In genomic region chr7:27526039-27526827, GRCm38 (mm10) we compare ENCODE assay signal across 1 mouse cellular context.
TF ChIP-seq lines count a peak whose summit lies in the region.

No protein-coding gene starts in this region.

TF ChIP-seq in myocyte, 11 proteins besides CTCF, POLR2A, EP300 and RAD21:
- TF ChIP-seq USF1 (IDR thresholded peaks at IDR 0.05; ENCODE audit: low read depth) (no peak), REST (IDR thresholded peaks at IDR 0.05; ENCODE audit: insufficient read depth, insufficient read length) (no peak), POLR2AphosphoS2 (IDR thresholded peaks at IDR 0.05; ENCODE audit: insufficient read length, low read depth) (peak; percentile 14), TCF3 (IDR thresholded peaks at IDR 0.05; ENCODE audit: insufficient read length, low read depth) (no peak), SRF (IDR thresholded peaks at IDR 0.05; ENCODE audit: control insufficient read depth, insufficient read length, low read depth) (no peak)
